12 mouse cellular contexts compared by ENCODE assay signal in the genomic region with DNA sequence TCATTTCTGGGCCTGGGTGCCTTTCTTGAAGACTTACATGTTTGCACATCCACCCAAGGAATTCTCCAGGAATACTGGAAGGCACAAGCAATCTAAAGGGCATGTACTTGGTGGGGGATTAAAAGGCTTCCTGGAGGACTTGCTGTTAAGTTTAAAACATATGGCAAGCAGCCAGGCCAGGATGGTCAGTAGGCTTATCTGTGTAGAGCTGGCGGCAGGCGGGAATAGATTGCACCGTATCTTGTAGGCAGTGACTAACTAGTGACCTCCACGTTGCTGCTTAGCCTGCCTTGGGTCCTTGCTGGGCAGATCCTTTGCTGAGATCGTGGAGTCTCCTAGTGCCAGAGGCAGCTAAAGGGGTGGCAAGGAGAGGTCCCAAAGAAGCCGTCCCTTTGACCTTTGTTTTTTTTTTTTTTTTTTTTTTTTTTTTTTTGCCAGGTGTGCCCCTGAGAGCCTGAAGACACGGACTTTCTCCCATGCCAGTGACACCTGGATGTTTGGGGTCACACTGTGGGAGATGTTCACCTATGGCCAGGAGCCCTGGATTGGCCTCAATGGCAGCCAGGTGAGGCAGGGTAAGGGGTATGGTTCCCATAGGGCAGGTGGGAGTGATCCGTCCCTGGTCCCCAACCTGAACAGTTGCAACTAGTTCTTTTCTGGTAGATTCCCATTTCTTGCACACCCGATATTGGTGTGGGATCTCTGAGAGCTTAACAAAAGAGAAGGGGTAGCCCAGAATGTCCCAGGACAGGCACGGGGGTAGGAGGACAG. TPM values are rescaled to one million over a fixed set of nuclear protein-coding genes. Genes with fewer than 3 reads are reported as not detected.
DNase-seq lines count a peak whose midpoint lies in the region; ATAC-seq and TF ChIP-seq lines count a peak whose summit lies in the region.
"Had no signal": no experiment of that assay in that cellular context is flagged by ENCODE, and none has a peak within 500 bp of the region (broad histone marks: within the 10 kb centered on the region; RNA-seq: fewer than 3 reads in every experiment).

No protein-coding gene starts in this region.

- TF ChIP-seq EP300 in stomach, postnatal 0 days (optimal IDR thresholded peaks at IDR 0.05) = no peak

- TF ChIP-seq CTCF in stomach, postnatal 0 days (IDR thresholded peaks at IDR 0.05; ENCODE audit: low read depth) = no peak

- no peak overlapping the region for H3K9ac ChIP-seq in stomach, postnatal 0 days (ENCODE audit: low read length)
- H3K9ac ChIP-seq: lung, embryonic 14.5 days had no signal

- no peak overlapping the region for H3K4me3 ChIP-seq in stomach, postnatal 0 days (ENCODE audit: low read depth, low read length)

- peak overlapping the region; percentile 35; the same call in 1 of the 2 replicates for H3K27ac ChIP-seq in stomach, postnatal 0 days (replicated peaks)

- peak; percentile 57 for DNase-seq in spleen, adult 12 weeks (ENCODE audit: low spot score)
- no peak for DNase-seq in spleen, adult 18-20 months
- DNase-seq in adrenal gland, postnatal 10 days = peak; percentile 47
- DNase-seq in liver = peak; percentile 73
- DNase-seq in stomach, postnatal 0 days (ENCODE audit: low spot score) = peak; percentile 66
- DNase-seq in thymus, postnatal 4 days = no peak
- no peak for DNase-seq in kidney, postnatal 4 days
- DNase-seq: cerebellum, adult 11-12 months; lung, embryonic 14.5 days; retina, postnatal 1 day had no signal

- H3K36me3 ChIP-seq in stomach, postnatal 0 days (ENCODE audit: control insufficient read depth, insufficient read depth, low read length) = peaks cover 16% of the 10 kb centered on the region

- no peak for ATAC-seq in stomach, postnatal 0 days (ENCODE audit: low FRiP score, low TSS enrichment)
- ATAC-seq: inflammation-experienced regulatory T-cells, adult 6 months had no signal

- H3K4me1 ChIP-seq in stomach, postnatal 0 days (replicated peaks; ENCODE audit: control insufficient read depth, insufficient read depth) = peaks cover 9% of the 10 kb centered on the region

- 79% methylated on average over 10 of the region's 10 CpGs for WGBS in stomach, postnatal 0 days

- H3K4me2 ChIP-seq in stomach, postnatal 0 days (replicated peaks; ENCODE audit: low read depth) = no peak overlapping the region
- H3K4me2 ChIP-seq: lung, embryonic 14.5 days; midbrain, embryonic 11.5 days had no signal

- no peaks in the 10 kb centered on the region for H3K9me3 ChIP-seq in stomach, postnatal 0 days (ENCODE audit: control insufficient read depth, low read length)

- no peaks in the 10 kb centered on the region for H3K27me3 ChIP-seq in stomach, postnatal 0 days (ENCODE audit: control insufficient read depth, insufficient read depth, low read length)

RNA-seq across cellular contexts. Expression of gene Tnk2, which starts 26.9 kb away (rescaled TPM):
- total RNA-seq in adrenal gland, postnatal 10 days (2021) = 10 to 100 TPM; 45.1 to 85.2 TPM
- polyA plus RNA-seq in stomach, postnatal 0 days (2015; fragmentation: Nextera tagmentation; extraction: Ambion mirVana) = 17.1 and 21.0 TPM in 2 replicates

Comparison
In these comparisons a context has a peak if more than half of its experiments do, and no peak if none do; other contexts are left out.
1. DNase-seq: peak in spleen, adult 12 weeks (single experiment), adrenal gland, postnatal 10 days (single experiment), liver (single experiment) and stomach, postnatal 0 days (single experiment); none in spleen, adult 18-20 months (0 of 2), thymus, postnatal 4 days (single experiment) and kidney, postnatal 4 days (0 of 2).